Mouse (Mus musculus) c-Kit-positive CD71-positive TER-119-positive erythroid progenitor cells, embryonic 14.5 days (primary cell): ENCODE results near the gene Mark3.
A peak's percentile ranks its signal among the peaks of the same experiment; 100 is the strongest.
"Not testable (repeated sequence)": the region's sequence is repeated elsewhere in the genome, so short reads cannot be mapped to it uniquely, and the experiment has no call there.

Experiments
- DNase-seq: peaks from one replicate; pipeline ENCODE4 v3.0.0-alpha.2; 2013; ENCODE audit warnings: low spot score

The Mark3 gene

DNA sequence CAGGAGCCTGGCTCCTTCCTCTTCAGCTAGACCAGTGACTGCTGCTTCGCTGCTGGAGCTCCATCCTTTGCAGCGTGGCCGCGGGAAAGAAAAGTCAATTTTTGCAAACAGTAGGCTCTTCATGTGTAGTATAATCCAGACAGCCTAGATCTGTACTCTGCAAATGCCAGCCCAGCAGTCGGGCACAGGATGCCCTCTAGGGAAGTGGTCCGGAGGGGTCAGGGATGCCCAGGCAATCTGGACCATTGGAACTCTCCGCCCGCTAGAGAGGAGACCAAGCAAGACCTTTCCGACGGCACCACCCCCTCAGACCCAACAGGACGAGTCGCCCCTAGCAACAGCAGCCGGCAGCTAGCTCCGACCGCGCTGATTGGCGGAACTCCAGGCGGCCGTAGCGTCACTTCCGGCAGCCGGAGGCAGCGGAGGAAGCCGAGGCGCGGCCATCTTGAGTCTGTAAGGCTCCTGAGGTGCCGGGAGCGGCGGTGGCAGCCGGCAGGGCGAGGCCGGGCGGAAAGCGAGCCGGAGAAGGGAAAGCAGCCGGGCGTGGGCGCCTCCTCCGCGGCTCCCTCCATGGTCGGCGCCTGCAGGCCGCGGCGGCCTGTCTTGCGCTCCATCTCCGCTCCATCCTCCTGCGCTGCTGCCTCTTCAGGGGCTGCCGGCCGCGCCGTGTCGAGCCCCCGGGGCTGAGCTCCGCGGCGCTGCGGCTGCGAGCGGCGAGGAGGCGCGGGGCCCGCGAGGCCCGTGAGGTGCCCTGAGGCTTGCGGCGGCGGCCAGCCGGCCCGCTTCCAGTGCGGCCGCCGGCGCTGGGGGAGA lies at the start of gene Mark3:
TSS of gene Mark3 (plus strand) at position 450 of the 813 bp plus-strand sequence.
- DNase-seq, result peak; percentile 92

GRCm38 (mm10) chr12:111524883-111525282 lies 49.4 kb upstream of the Mark3 start:
- no peak for DNase-seq

DNA sequence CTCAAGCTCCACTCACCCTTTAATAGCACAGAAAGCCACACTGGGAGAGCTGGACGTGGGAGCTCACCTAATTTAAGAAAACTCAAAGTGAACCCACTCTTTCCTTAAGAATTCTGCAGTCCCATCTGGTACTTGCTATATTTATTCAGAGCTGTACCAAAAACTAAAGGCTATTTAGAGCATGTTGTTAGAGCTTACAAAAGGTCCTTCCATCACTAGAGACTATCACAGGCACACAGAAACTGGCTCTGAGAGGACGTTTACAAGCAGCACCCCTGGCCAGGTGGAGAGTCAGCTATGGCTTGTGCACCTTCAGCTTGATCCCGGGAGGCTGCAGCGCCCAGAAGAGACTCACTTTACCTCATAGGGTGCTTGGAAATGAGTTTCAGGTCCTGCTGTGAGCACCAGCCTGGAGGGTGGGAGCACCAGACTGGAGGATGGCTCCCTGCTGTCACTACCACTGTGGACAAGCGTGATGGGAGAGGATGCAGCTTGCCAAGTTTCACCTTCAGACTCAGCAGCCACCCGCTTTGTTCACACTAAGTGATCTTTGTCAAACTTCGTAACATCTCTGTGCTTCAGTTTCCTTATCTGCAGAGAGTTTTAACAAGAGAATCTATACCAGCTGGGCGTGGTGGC lies 46.6 kb upstream of the Mark3 start:
- DNase-seq, result no peak

DNA sequence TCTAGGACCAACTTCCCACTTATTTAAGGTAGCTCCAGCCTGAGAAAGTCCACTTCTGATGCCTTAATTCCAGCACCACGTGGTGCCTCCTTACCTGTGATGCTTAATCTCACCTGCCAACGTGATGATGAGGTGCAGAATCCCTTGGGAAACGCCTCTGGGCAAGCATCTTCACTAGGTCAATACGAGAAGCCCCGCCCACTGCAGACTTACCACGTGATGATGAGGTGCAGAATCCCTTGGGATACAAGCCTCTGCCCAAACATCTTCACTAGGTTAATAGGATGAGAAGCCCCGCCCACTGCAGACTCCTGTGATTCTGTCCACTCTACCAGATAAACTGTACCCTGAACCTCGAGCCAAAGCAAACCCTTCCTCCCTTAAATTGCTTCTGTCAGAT lies 45.1 kb upstream of the Mark3 start:
- no peak for DNase-seq

GRCm38 (mm10) chr12:111533096-111533794 lies 41.1 kb upstream of the Mark3 start:
- DNase-seq, result no peak

DNA sequence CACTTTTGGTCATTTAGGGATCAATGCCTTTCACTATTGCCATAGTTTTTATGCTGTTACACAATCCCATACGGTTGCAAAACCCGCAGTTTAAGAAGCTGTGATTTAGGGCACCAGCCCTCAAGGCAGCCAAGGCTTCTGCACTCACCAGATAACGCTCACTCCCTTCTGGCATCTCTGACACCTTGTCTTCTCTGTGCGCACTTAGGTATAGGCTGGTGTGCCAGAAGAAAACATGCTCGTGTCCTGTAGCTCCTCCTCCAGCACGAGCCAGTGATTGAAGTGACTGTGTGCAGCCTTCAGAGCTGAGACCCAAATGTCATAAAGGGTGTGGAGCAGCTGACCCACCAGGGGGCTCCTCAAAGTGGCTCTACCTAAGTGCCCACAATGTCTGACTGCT lies 39.0 kb upstream of the Mark3 start:
- peak; percentile 80 for DNase-seq

GRCm38 (mm10) chr12:111535762-111536161 lies 38.6 kb upstream of the Mark3 start:
- no peak for DNase-seq

- DNase-seq, result no peak
These were observed 37.6 kb upstream of the Mark3 start for GRCm38 (mm10) chr12:111536746-111537145.

DNA sequence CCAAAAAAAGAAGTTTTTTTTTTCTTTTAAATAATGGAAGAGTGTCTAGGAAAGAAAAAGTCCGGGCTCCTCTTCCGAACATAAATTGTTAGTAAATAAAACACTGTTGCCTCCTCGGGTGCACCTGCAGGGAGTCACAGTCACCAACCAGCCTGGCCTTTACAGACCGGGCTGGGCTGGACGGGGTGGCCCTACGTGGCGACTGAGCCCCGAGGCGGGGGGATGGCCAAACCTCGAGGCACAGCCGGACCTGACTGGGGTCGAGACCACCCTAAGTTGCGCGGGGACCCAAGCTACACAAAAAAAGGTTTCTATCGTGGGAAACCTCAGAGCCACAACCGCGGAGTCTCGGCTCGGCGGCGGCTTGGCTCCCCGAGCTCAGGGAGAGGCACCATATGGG lies 37.0 kb upstream of the Mark3 start:
- peak; percentile 50 for DNase-seq

GRCm38 (mm10) chr12:111537796-111538291 lies 36.5 kb upstream of the Mark3 start, which contains the start of gene Eif5:
TSS of gene Eif5 (plus strand) at chr12:111538016.
- peak; percentile 99 for DNase-seq

DNA sequence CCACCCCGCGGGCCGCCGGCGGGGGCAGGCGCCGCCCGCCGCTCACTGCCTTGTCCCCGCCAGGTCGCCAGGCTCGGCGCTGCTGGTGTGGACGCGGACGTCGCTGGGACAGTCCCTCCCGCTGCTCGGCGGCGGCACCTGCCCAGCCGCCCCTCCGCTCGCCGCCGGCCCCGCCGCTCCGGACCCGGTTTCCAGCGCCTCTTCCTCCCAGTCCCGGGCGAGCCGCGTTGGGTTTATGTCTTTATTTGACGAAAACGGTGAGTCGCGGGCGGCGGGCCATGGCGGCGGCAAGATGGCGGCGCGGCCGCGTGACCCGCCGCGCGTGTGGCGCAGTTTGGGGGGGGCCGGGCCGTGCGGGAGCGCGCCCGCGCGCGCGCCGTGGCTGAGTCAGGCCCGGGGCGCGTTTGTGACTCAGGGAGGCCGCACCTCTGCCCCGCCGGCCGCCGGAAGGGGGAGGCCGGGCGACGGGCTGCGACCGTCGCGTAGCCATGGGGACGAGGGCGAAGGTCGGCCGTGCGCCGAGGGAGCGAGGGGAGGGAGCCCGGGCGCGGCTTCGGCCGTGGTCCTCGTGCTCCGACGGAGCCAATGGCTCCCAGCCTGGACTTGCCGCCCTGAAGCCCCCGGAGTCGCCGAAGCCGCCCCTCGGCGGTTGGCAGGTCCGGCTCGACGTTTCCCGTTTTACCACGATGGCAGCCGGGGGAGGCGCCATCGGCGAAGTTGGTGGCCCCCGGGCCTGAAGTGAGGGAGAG lies 35.9 kb upstream of the Mark3 start:
- DNase-seq, result peak; percentile 57

DNA sequence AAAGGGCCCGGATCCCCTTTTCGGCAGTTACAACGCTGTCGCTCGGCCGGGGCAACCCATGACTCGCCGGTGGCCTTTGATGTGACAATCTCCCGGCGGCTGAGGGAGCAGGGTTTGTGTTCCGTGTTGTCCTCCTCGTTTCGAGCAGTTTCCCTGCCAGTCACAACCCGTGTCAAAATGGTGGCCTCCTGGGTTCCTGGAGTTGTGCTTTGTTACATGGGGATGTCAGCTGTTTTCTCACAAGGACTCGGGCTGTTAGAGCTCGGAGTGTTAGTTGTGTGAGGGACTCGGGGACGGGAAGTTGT lies 35.3 kb upstream of the Mark3 start:
- DNase-seq, result no peak

DNA sequence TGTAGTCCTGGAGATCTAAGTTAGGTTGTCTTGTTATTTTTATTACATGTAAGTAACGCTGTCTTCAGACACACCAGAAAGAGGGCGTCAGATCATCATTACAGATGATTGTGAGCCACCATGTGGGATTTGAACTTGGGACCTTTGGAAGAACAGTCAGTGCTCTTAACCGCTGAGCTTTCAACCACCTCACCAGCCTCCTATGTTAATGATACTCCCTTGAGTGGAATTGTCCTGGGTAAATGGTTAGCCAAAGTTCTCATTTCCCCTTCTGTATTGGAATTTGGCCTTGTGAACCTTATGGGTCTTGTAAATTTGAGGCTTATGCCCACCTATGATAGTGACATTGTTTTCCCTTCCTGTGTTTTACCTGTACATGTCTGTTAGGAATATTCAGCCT lies 27.3 kb upstream of the Mark3 start:
- no peak for DNase-seq

GRCm38 (mm10) chr12:111548555-111549289 lies 25.6 kb upstream of the Mark3 start:
- DNase-seq, result no peak

- no peak for DNase-seq
These were observed 23.6 kb upstream of the Mark3 start for GRCm38 (mm10) chr12:111550679-111551078.

GRCm38 (mm10) chr12:111552342-111552741 lies 22.0 kb upstream of the Mark3 start:
- DNase-seq, result no peak

- no peak for DNase-seq
These were observed 19.0 kb upstream of the Mark3 start for GRCm38 (mm10) chr12:111555357-111555756.

DNA sequence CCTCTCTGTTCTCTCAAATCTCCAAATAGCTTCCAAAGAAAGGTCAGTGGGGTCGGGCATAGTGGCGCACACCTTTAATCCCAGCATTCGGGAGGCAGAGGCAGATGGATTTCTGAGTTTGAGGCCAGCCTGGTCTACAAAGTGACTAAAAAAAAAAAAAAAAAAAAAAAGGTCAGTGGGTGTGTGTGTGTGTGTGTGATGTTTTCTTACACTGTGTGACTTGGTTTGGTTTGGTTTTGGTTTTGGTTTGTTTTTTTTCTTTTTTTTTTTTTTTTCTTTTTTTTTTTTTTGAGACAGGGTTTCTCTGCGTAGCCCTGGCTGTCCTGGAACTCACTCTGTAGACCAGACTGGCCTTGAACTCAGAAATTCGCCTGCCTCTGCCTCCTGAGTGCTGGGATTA lies 18.4 kb upstream of the Mark3 start:
- not testable (repeated sequence) for DNase-seq

GRCm38 (mm10) chr12:111557538-111557937 lies 16.8 kb upstream of the Mark3 start:
- no peak for DNase-seq

- DNase-seq, result peak; percentile 75
These were observed 15.7 kb upstream of the Mark3 start for GRCm38 (mm10) chr12:111558655-111559054.

- DNase-seq, result no peak
These were observed 14.6 kb upstream of the Mark3 start for GRCm38 (mm10) chr12:111559647-111560258.
